Mouse (Mus musculus) erythroblast, embryonic 14.5 days (primary cell): Measurements from ENCODE around the gene Map2k4.

Experiments used
- GATA1 ChIP-seq: IDR thresholded peaks from 2 replicates; pipeline ENCODE4 v1.6.1; 2012; ENCODE audit warnings: low read length, inconsistent platforms, mixed read lengths
- TAL1 ChIP-seq: IDR thresholded peaks from 3 replicates; pipeline ENCODE4 v1.6.1; 2012; ENCODE audit warnings: low read length, inconsistent platforms, mixed read lengths

DNA sequence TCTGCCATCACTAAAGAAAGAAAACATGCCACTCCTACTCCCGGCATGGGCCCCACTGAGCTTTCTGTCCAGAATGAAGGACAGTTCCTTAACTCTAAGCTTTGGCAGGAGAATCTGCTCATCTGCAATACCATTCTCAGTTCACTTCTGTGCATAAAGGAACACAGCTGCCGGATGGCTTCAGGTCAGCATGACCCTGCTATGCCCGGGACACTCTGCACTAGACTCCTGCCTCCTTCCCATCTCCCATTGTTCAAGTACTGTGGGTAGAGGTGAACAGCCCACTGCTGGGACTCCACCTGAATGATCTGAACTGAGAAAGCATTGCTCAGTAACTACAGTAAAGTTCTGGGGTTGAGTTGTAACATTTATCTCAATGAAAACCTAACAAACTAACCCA, 66.5 kb downstream of the Map2k4 start:
- TF ChIP-seq GATA1 (no peak), TAL1 (no peak)
